Mouse (Mus musculus) forebrain, postnatal 0 days (tissue): ENCODE data around the gene Pcdh7. TPM values are rescaled to one million over a fixed set of nuclear protein-coding genes. Genes with fewer than 3 reads are reported as not detected.

Experiments
- ATAC-seq: fragments of 200-750 bp; cut with Nextera tagmentation; 2 replicates; pipeline ENCODE4 v1.8.0; 2017; ENCODE audit warnings: mild to moderate bottlenecking, moderate library complexity
- DNase-seq: peaks from one replicate; pipeline ENCODE4 v3.0.0-alpha.2; 2015
- H3K27ac ChIP-seq: fragments of 300-500 bp; sonication (generic); 2 replicates; pipeline ENCODE4 v1.5.1; 2014; ENCODE audit warnings: low read depth, mild to moderate bottlenecking, antibody characterized with exemption, low read length, moderate library complexity, mixed read lengths
- H3K27me3 ChIP-seq: fragments of 300-500 bp; sonication (generic); 2 replicates; pipeline ENCODE4 v1.6.1; 2014; ENCODE audit warnings: mild to moderate bottlenecking, low read length, mixed read lengths; ENCODE audit not compliant: insufficient read depth
- H3K36me3 ChIP-seq: fragments of 300-500 bp; sonication (generic); 2 replicates; pipeline ENCODE4 v1.6.1; 2014; ENCODE audit warnings: mild to moderate bottlenecking, moderate library complexity; ENCODE audit not compliant: insufficient read depth
- H3K4me1 ChIP-seq: fragments of 300-500 bp; sonication (generic); 2 replicates; pipeline ENCODE4 v1.6.1; 2014; ENCODE audit warnings: antibody characterized with exemption; ENCODE audit not compliant: insufficient read depth
- H3K4me2 ChIP-seq: fragments of 300-500 bp; sonication (generic); 2 replicates; pipeline ENCODE4 v1.6.1; 2014; ENCODE audit warnings: low read depth, mild to moderate bottlenecking, moderate library complexity
- H3K4me3 ChIP-seq: fragments of 300-500 bp; sonication (generic); 2 replicates; pipeline ENCODE4 v1.5.1; 2014; ENCODE audit warnings: low read depth, low read length, mixed read lengths
- H3K9ac ChIP-seq: fragments of 300-500 bp; sonication (generic); 2 replicates; pipeline ENCODE4 v1.6.1; 2014; ENCODE audit warnings: mild to moderate bottlenecking
- H3K9me3 ChIP-seq: fragments of 300-500 bp; sonication (generic); 2 replicates; pipeline ENCODE4 v1.6.1; 2016; ENCODE audit warnings: low read length
- CTCF ChIP-seq: sonication (generic); IDR thresholded peaks from 2 replicates; pipeline ENCODE4 v1.5.1; 2016; ENCODE audit warnings: antibody characterized with exemption, control low read depth, low read depth
- WGBS: fragments of 180-500 bp; shearing (Covaris S2); extraction: QIAGEN DNeasy Blood & Tissue Kit; methylation state at CpG from one replicate; pipeline ENCODE4 v1.1.7; 2014; 5-methylcytosine and 5-hydroxymethylcytosine counted together
- polyA plus RNA-seq: library from polyadenylated mRNA; unstranded; fragments of >200 nt; fragmentation: Nextera tagmentation; extraction: Ambion mirVana; gene quantifications from 2 replicates; pipeline ENCODE4 v1.2.1, GENCODE M21; 2015
- total RNA-seq: library from RNA; depleted of rRNA; stranded (reverse); fragments of >200 nt; gene quantifications from 2 replicates; pipeline ENCODE4 v1.2.3, GENCODE M21; 2014

Pcdh7 gene
- total and polyA plus RNA-seq, 2 experiments from 2014 or later: 15.5 to 89.3 TPM

GRCm38 (mm10) chr5:57716421-57717237 is 1.1 kb upstream of the Pcdh7 start:
- Histone ChIP-seq H3K36me3 (no peaks in the 10 kb centered on the region), H3K27ac (peak overlapping the region; percentile 88), H3K4me1 (peaks cover 4% of the 10 kb centered on the region; the same call in 1 of the 2 replicates), H3K4me3 (peak overlapping the region; percentile 70), H3K9me3 (no peaks in the 10 kb centered on the region), H3K27me3 (no peaks in the 10 kb centered on the region), H3K9ac (peak overlapping the region; percentile 70), H3K4me2 (peak overlapping the region; percentile 90)
- peak; percentile 47 for TF ChIP-seq CTCF
- DNase-seq: peak; percentile 81
- peak; percentile 1 for ATAC-seq
- 2% methylated on average over 29 of the region's 29 CpGs for WGBS

DNA sequence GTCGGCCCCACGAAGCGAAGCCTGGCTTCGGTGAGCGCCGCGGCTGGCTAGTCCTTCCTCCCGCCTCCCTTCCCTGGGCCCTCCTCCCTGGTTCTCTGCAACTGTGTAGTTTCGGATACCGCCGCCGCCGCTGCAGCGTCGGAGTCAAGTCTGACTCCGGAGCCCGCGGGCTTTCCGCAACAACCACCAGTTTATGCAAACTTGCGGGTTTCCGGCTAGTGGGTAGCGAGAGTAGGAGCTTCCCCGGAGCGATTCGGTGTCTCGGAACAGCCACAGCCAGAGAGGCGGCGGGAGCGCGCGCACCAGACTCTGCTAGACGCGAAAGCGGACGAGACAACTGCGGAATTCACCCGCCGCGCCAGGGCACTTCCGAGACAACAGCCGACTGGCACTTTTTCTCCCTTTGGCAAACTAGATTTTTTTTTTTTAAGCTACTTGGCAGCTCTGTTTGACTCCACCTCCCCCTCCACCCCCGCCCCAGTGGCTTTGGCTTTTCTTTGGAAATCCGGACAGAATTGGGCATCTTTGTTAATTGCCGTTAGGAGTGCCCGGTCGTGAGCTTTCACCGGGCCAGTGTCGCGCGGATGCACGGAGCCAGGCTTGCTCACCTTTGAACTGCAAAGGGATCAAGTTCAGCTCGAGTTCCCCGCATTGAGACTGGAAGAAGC is 395 bp upstream of the Pcdh7 start:
- ATAC-seq (peak; percentile 10), DNase-seq (peak; percentile 80)
- Histone ChIP-seq H3K4me1 (peaks cover 12% of the 10 kb centered on the region; the same call in 1 of the 2 replicates), H3K36me3 (no peaks in the 10 kb centered on the region), H3K4me3 (peak overlapping the region; percentile 70), H3K27ac (peak overlapping the region; percentile 88), H3K4me2 (peak overlapping the region; percentile 90), H3K9ac (peak overlapping the region; percentile 70), H3K27me3 (no peaks in the 10 kb centered on the region), H3K9me3 (no peaks in the 10 kb centered on the region)
- peak; percentile 25; the same call in 1 of the 2 replicates for TF ChIP-seq CTCF
- WGBS: 1% methylated on average over 53 of the region's 53 CpGs

GRCm38 (mm10) chr5:57718876-57719593 is 1.3 kb downstream of the Pcdh7 start:
- Histone ChIP-seq H3K9me3 (no peaks in the 10 kb centered on the region), H3K27me3 (no peaks in the 10 kb centered on the region), H3K4me3 (peak overlapping the region; percentile 70), H3K9ac (peak overlapping the region; percentile 70), H3K27ac (peak overlapping the region; percentile 88), H3K36me3 (no peaks in the 10 kb centered on the region), H3K4me2 (peak overlapping the region; percentile 90), H3K4me1 (peaks cover 15% of the 10 kb centered on the region; the same call in 1 of the 2 replicates)
- DNase-seq (peak; percentile 67), ATAC-seq (peak; percentile 1; the same call in 1 of the 2 replicates)
- under 1% methylated on average over 53 of the region's 54 CpGs for WGBS
- TF ChIP-seq CTCF: no peak

DNA sequence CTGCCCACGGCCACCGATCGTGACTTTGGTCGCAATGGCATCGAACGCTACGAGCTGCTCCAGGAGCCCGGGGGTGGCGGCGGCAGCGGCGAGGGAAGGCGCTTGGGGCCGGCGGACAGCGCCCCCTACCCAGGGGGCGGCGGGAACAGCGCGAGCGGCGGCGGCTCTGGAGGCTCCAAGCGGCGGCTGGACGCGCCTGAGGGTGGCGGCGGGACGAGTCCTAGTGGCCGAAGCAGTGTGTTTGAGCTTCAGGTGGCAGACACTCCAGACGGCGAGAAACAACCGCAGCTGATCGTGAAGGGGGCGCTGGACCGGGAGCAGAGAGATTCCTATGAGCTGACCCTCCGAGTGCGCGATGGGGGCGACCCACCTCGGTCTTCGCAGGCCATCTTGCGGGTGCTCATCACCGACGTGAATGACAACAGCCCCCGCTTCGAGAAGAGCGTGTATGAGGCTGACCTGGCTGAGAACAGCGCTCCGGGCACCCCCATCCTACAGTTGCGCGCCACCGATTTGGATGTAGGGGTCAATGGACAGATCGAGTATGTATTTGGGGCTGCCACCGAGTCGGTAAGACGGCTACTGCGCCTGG is 1.9 kb downstream of the Pcdh7 start:
- Histone ChIP-seq H3K4me1 (peaks cover 18% of the 10 kb centered on the region; the same call in 1 of the 2 replicates), H3K4me2 (peak overlapping the region; percentile 90), H3K36me3 (no peaks in the 10 kb centered on the region), H3K9me3 (no peaks in the 10 kb centered on the region), H3K4me3 (peak overlapping the region; percentile 70), H3K27me3 (no peaks in the 10 kb centered on the region), H3K27ac (peak overlapping the region; percentile 88), H3K9ac (peak overlapping the region; percentile 70)
- under 1% methylated on average over 59 of the region's 59 CpGs for WGBS
- TF ChIP-seq CTCF: peak; percentile 79
- ATAC-seq (no peak), DNase-seq (peak; percentile 77)

DNA sequence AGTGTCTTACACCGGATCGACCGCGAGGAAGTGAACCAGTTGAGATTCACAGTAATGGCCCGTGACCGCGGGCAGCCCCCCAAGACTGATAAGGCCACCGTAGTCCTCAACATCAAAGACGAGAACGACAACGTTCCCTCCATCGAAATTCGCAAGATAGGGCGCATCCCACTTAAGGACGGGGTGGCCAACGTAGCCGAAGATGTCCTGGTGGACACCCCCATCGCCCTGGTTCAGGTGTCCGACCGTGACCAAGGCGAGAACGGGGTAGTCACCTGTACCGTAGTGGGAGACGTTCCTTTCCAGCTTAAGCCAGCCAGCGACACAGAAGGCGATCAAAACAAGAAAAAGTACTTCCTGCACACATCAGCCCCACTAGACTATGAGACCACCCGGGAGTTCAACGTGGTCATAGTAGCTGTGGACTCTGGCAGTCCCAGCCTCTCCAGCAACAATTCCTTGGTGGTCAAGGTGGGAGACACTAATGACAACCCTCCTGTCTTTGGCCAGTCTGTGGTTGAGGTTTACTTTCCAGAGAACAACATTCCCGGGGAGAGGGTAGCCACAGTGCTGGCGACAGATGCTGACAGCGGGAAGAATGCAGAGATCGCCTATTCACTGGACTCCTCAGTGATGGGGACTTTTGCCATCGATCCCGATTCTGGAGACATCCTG is 2.6 kb downstream of the Pcdh7 start:
- H3K4me2 ChIP-seq: peak overlapping the region; percentile 90
- H3K9ac ChIP-seq: peak overlapping the region; percentile 70
- no peaks in the 10 kb centered on the region for H3K27me3 ChIP-seq
- H3K36me3 ChIP-seq: no peaks in the 10 kb centered on the region
- TF ChIP-seq CTCF: no peak
- peak overlapping the region; percentile 70 for H3K4me3 ChIP-seq
- WGBS: 6% methylated on average over 34 of the region's 34 CpGs
- no peaks in the 10 kb centered on the region for H3K9me3 ChIP-seq
- no peak overlapping the region for H3K27ac ChIP-seq
- DNase-seq: peak; percentile 37
- no peak for ATAC-seq
- H3K4me1 ChIP-seq: peaks cover 18% of the 10 kb centered on the region; the same call in 1 of the 2 replicates
